Mouse (Mus musculus): ENCODE data around the gene Gm14085. TPM values are rescaled to one million over a fixed set of nuclear protein-coding genes. Genes with fewer than 3 reads are reported as not detected.
A peak's percentile ranks its signal among the peaks of the same experiment; 100 is the strongest.
"Not testable (repeated sequence)": the region's sequence is repeated elsewhere in the genome, so short reads cannot be mapped to it uniquely, and the experiment has no call there.

Gm14085 gene
- polyA plus RNA-seq, 1 experiment from 2014 or later = not detected

DNA sequence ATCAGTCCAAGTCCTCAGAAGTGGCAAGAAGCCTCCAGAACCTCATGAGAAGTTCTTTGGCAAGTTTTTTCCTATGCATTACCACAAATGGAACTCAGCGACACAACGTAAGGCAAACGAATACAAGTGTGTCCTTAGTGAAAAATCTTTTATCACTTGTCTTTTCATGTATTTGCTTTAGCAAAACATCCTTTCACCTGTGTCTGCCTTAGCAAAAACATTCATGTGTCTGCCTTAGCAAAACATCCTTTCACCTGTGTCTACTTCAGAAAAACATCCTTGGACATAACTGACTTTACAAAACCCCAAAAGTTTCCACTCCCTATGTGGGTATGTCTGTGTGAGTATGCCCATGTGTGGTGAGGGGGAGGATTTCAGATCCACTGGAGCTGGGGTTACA lies 15.5 kb upstream of the Gm14085 start:
- no peak for ATAC-seq
- Histone ChIP-seq H3K4me3 (ENCODE audit: low read depth, low read length) (no peak overlapping the region), H3K4me2 (ENCODE audit: low read length) (no peak overlapping the region), H3K27ac (ENCODE audit: low read depth, low read length) (no peak overlapping the region), H3K27me3 (replicated peaks; ENCODE audit: control insufficient read depth, insufficient read depth, low read length) (no peaks in the 10 kb centered on the region), H3K9ac (ENCODE audit: low read length) (no peak overlapping the region), H3K9me3 (replicated peaks; ENCODE audit: control insufficient read depth, low read length) (no peaks in the 10 kb centered on the region), H3K36me3 (ENCODE audit: control insufficient read depth, insufficient read depth, low read length) (no peaks in the 10 kb centered on the region), H3K4me1 (ENCODE audit: control insufficient read depth, insufficient read depth, low read length) (peaks cover 4% of the 10 kb centered on the region)
- WGBS = 96% methylated on average over 3 of the region's 3 CpGs
- DNase-seq (ENCODE audit: low spot score) = no peak

DNA sequence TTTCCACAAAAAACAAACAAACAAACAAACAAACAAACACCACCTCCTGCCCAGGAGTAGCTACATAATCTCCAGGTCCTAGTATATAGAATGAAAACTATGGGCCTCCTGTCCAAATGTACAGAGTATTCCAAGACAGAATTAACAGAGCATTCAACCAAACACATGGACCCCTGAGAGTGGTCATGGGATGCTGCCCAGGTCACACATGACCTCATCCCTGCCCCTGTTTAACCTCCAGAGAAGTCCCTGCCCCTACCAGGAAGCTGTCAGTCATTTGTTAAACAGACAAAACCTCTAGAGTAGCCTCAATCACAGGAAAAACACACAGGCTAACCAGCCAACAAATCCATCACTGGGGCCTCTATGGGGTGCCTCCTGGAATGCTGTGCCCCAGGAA lies 8.2 kb upstream of the Gm14085 start:
- no peaks in the 10 kb centered on the region for H3K4me1 ChIP-seq (ENCODE audit: control insufficient read depth, insufficient read depth, low read length)
- ATAC-seq (no peak), DNase-seq (ENCODE audit: low spot score) (no peak)
- no peaks in the 10 kb centered on the region for H3K36me3 ChIP-seq (ENCODE audit: control insufficient read depth, insufficient read depth, low read length)
- no peak overlapping the region for H3K4me3 ChIP-seq (ENCODE audit: low read depth, low read length)
- no peak overlapping the region for H3K27ac ChIP-seq (ENCODE audit: low read depth, low read length)
- no peaks in the 10 kb centered on the region for H3K27me3 ChIP-seq (replicated peaks; ENCODE audit: control insufficient read depth, insufficient read depth, low read length)
- H3K9ac ChIP-seq (ENCODE audit: low read length) = no peak overlapping the region
- H3K4me2 ChIP-seq (ENCODE audit: low read length) = no peak overlapping the region
- H3K9me3 ChIP-seq (replicated peaks; ENCODE audit: control insufficient read depth, low read length) = no peaks in the 10 kb centered on the region

DNA sequence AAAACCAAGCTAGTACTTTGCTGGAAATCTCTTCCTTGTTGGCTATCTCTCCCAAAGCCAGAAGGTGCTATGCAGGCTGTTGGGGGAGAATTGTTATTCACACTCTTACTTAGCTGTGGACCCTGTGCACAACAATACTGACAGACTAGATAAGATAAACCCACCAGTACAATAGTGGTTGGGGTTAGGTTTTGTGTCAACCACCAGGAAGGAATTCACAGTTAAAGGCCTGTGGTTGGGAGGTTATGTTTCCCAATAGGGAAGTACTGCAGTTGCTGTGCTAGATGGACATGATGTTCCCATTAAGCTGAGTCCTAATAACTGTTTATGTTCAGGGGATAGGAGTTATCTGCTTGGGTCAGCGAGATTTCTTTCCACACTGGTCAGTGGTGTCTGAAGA lies 954 bp upstream of the Gm14085 start:
- not testable (repeated sequence) for H3K4me3 ChIP-seq (ENCODE audit: low read depth, low read length); H3K4me2 ChIP-seq (ENCODE audit: low read length); DNase-seq (ENCODE audit: low spot score); H3K27ac ChIP-seq (ENCODE audit: low read depth, low read length); H3K27me3 ChIP-seq (replicated peaks; ENCODE audit: control insufficient read depth, insufficient read depth, low read length); H3K4me1 ChIP-seq (ENCODE audit: control insufficient read depth, insufficient read depth, low read length); H3K36me3 ChIP-seq (ENCODE audit: control insufficient read depth, insufficient read depth, low read length); H3K9ac ChIP-seq (ENCODE audit: low read length); H3K9me3 ChIP-seq (replicated peaks; ENCODE audit: control insufficient read depth, low read length); ATAC-seq
- WGBS = 70% methylated on average over 1 of the region's 1 CpGs

DNA sequence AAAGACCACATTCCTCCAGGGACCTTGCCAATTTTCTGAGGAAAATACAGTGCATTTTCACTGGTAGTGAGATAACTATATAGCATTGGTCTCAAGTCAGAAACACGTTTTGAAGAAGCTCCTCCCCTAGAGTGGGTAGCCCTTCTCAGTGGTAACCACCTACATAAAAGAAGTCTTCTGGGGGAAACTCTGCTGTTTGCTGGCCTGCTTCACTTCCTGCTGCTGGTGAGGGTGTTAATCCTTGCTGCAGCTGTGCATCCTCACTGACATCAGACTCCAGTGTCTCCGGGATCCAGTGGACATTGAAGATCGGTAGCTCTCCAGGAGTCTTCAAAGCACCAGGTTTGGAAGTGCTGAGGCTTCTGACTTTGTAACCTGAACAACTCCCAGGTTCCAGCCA lies 913 bp downstream of the Gm14085 start:
- H3K36me3 ChIP-seq (ENCODE audit: control insufficient read depth, insufficient read depth, low read length); H3K4me2 ChIP-seq (ENCODE audit: low read length); H3K9me3 ChIP-seq (replicated peaks; ENCODE audit: control insufficient read depth, low read length); DNase-seq (ENCODE audit: low spot score); H3K27ac ChIP-seq (ENCODE audit: low read depth, low read length); H3K4me1 ChIP-seq (ENCODE audit: control insufficient read depth, insufficient read depth, low read length); H3K4me3 ChIP-seq (ENCODE audit: low read depth, low read length); H3K27me3 ChIP-seq (replicated peaks; ENCODE audit: control insufficient read depth, insufficient read depth, low read length); H3K9ac ChIP-seq (ENCODE audit: low read length); ATAC-seq: not testable (repeated sequence)
- 38% methylated on average over 1 of the region's 3 CpGs for WGBS

DNA sequence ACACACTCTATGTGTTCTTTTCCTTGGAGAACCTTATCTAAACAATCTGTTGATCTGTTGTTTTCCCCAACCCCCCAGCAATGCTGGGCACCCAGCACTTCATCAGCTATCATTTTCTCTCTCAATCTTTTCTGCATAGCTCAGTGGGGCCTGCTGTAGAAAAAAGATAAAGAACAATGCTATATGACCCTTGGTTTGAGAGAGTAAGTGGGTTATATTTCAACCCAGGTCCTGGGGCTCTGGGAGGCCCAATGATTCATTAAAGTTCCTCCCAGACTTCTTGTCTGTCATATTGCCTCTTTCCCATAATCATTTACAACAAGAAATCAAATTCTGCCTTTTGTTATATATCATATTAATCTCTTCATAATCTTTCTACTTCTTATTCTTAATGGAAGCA lies 1.4 kb downstream of the Gm14085 start:
- H3K9me3 ChIP-seq (replicated peaks; ENCODE audit: control insufficient read depth, low read length); ATAC-seq; H3K36me3 ChIP-seq (ENCODE audit: control insufficient read depth, insufficient read depth, low read length); DNase-seq (ENCODE audit: low spot score); H3K4me2 ChIP-seq (ENCODE audit: low read length); H3K27me3 ChIP-seq (replicated peaks; ENCODE audit: control insufficient read depth, insufficient read depth, low read length); H3K4me1 ChIP-seq (ENCODE audit: control insufficient read depth, insufficient read depth, low read length); H3K4me3 ChIP-seq (ENCODE audit: low read depth, low read length); H3K27ac ChIP-seq (ENCODE audit: low read depth, low read length); H3K9ac ChIP-seq (ENCODE audit: low read length): not testable (repeated sequence)

DNA sequence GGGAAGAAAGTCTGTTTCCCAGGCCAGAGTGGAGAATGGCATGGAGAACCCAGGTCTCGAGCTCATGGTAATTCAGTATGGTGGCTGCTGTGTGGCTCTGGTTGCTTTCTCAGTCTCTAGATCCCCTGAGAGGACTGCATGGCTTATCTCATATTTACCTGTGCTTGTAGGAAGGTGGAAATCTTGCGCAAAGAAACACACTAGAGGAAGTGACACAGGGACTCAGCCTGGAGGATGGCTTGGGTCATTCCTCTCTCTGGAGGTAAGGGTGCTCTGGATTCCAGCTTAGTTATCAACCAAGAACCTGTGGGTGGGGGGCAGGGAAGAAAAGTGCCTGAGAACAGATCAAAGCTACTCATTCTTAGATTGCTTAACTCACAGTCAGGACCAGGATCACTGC lies 1.9 kb downstream of the Gm14085 start:
- no peak for ATAC-seq
- 89% methylated on average over 2 of the region's 2 CpGs for WGBS

DNA sequence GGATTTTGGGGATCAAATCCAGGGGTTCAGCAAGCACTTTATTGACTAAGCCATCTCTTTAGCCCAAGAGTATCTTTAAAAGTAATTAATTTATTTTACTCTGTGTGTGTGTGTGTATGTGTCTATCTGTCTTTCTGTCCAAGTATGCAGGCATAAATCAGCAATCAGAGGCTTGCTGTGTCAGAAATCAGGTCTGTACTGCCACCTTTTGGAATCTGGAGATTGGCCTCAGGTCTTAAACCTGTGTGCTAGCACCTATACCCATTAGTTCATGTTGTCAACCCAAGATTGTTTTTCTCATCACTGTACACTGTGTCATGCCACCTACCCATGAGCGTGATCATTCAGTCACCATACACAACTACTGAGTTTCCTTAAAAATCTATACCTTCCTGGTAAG lies 45.0 kb downstream of the Gm14085 start:
- not testable (repeated sequence) for H3K36me3 ChIP-seq (ENCODE audit: control insufficient read depth, insufficient read depth, low read length); H3K4me3 ChIP-seq (ENCODE audit: low read depth, low read length); H3K27me3 ChIP-seq (replicated peaks; ENCODE audit: control insufficient read depth, insufficient read depth, low read length); H3K9ac ChIP-seq (ENCODE audit: low read length); H3K9me3 ChIP-seq (replicated peaks; ENCODE audit: control insufficient read depth, low read length); ATAC-seq; H3K27ac ChIP-seq (ENCODE audit: low read depth, low read length); DNase-seq (ENCODE audit: low spot score); H3K4me1 ChIP-seq (ENCODE audit: control insufficient read depth, insufficient read depth, low read length); H3K4me2 ChIP-seq (ENCODE audit: low read length)
- 100% methylated on average over 1 of the region's 1 CpGs for WGBS

More for the DNA sequence above, 1.9 kb downstream of the Gm14085 start:
- H3K4me1 ChIP-seq (ENCODE audit: control insufficient read depth, insufficient read depth, low read length) = no peaks in the 10 kb centered on the region
- no peaks in the 10 kb centered on the region for H3K36me3 ChIP-seq (ENCODE audit: control insufficient read depth, insufficient read depth, low read length)
- no peak overlapping the region for H3K4me2 ChIP-seq (ENCODE audit: low read length)
- H3K27me3 ChIP-seq (replicated peaks; ENCODE audit: control insufficient read depth, insufficient read depth, low read length) = no peaks in the 10 kb centered on the region
- no peaks in the 10 kb centered on the region for H3K9me3 ChIP-seq (replicated peaks; ENCODE audit: control insufficient read depth, low read length)
- no peak overlapping the region for H3K4me3 ChIP-seq (ENCODE audit: low read depth, low read length)
- no peak overlapping the region for H3K27ac ChIP-seq (ENCODE audit: low read depth, low read length)
- no peak for DNase-seq (ENCODE audit: low spot score)
- H3K9ac ChIP-seq (ENCODE audit: low read length) = no peak overlapping the region

DNA sequence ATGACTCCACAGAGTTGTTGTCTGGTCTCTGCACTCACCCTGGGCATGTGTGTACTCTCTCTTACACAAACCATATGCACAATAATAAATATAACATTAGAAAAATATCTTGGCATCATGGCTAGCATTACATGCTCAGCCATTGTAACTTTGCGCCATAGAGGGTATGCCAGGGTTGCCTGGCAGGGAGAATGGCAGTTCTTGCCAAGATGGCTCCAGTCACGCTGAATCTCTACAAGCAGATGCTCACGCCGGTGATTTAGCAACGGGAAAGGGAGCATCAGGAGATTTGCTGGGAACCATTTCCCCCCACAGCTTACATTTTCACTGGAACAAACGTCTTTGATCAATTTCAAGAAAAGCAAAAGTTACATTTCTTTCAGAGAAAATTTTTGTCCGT lies 46.5 kb downstream of the Gm14085 start:
- no peak overlapping the region for H3K4me2 ChIP-seq (ENCODE audit: low read length)
- peak; percentile 72 for DNase-seq (ENCODE audit: low spot score)
- no peak overlapping the region for H3K27ac ChIP-seq (ENCODE audit: low read depth, low read length)

DNA sequence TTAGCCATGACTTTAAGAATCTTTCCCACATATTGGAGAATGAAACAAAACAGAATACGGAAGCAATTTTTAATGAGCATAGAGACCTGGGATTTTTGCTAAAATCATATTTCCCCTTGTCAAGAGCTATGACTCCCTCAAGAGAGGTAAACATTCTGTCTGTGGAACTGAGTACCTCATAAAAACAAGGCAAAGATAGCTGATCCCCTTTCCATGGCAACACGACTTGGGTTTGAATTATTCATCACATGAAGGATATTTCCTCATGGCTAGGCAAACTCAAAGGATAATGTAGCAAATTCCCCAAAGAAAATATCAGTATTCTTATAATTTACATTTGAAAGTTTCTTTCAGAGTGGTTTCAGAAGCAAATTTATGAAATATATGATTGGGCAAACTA lies 47.0 kb downstream of the Gm14085 start:
- Histone ChIP-seq H3K27me3 (replicated peaks; ENCODE audit: control insufficient read depth, insufficient read depth, low read length) (no peaks in the 10 kb centered on the region), H3K4me1 (ENCODE audit: control insufficient read depth, insufficient read depth, low read length) (peaks cover 4% of the 10 kb centered on the region; the same call in 1 of the 2 replicates), H3K36me3 (ENCODE audit: control insufficient read depth, insufficient read depth, low read length) (no peaks in the 10 kb centered on the region), H3K4me3 (ENCODE audit: low read depth, low read length) (no peak overlapping the region), H3K9ac (ENCODE audit: low read length) (no peak overlapping the region), H3K9me3 (replicated peaks; ENCODE audit: control insufficient read depth, low read length) (no peaks in the 10 kb centered on the region), H3K27ac (ENCODE audit: low read depth, low read length) (no peak overlapping the region), H3K4me2 (ENCODE audit: low read length) (no peak overlapping the region)
- 76% methylated on average over 2 of the region's 2 CpGs for WGBS
- ATAC-seq = 0 out of 2 replicates have a peak, but pooled peaks have one; percentile 22
- peak; percentile 24 for DNase-seq (ENCODE audit: low spot score)

More for the DNA sequence above, 46.5 kb downstream of the Gm14085 start:
- H3K4me3 ChIP-seq (ENCODE audit: low read depth, low read length) = no peak overlapping the region
- 51% methylated on average over 7 of the region's 7 CpGs for WGBS
- ATAC-seq = peak; percentile 61
- no peaks in the 10 kb centered on the region for H3K36me3 ChIP-seq (ENCODE audit: control insufficient read depth, insufficient read depth, low read length)
- H3K9ac ChIP-seq (ENCODE audit: low read length) = no peak overlapping the region
- H3K9me3 ChIP-seq (replicated peaks; ENCODE audit: control insufficient read depth, low read length) = no peaks in the 10 kb centered on the region
- peaks cover 4% of the 10 kb centered on the region; the same call in 1 of the 2 replicates for H3K4me1 ChIP-seq (ENCODE audit: control insufficient read depth, insufficient read depth, low read length)
- no peaks in the 10 kb centered on the region for H3K27me3 ChIP-seq (replicated peaks; ENCODE audit: control insufficient read depth, insufficient read depth, low read length)

All from forebrain, embryonic 14.5 days (tissue).